Mouse (Mus musculus): ENCODE measurements around the gene Enoph1. TPM values are rescaled to one million over a fixed set of nuclear protein-coding genes. Genes with fewer than 3 reads are reported as not detected.

The Enoph1 gene
- polyA plus RNA-seq, 1 experiment: 8.2 TPM

GRCm38 (mm10) chr5:100083953-100084562 lies 44.3 kb downstream of the Enoph1 start:
- Histone ChIP-seq H3K79me2 (ENCODE audit: control insufficient read depth, insufficient read depth) (no peaks in the 10 kb centered on the region), H3K4me3 (no peak overlapping the region), H3K4me2 (ENCODE audit: low read depth) (no peak overlapping the region), H3K27me3 (ENCODE audit: control insufficient read depth, insufficient read depth, insufficient read length) (peaks cover 13% of the 10 kb centered on the region), H3ac (ENCODE audit: control insufficient read depth, insufficient read length) (no peak overlapping the region), H3K36me3 (ENCODE audit: control insufficient read depth, insufficient read depth) (no peaks in the 10 kb centered on the region)
- no peak for TF ChIP-seq E2F4 (IDR thresholded peaks at IDR 0.05; ENCODE audit: insufficient read depth)
- TF ChIP-seq MAX (IDR thresholded peaks at IDR 0.05; ENCODE audit: low read depth): no peak
- no peak for TF ChIP-seq MYOD1 (IDR thresholded peaks at IDR 0.05; ENCODE audit: control insufficient read depth in 1 of 3, insufficient read length in 2 of 3, low read depth in 2 of 3)
- TF ChIP-seq MYOG (IDR thresholded peaks at IDR 0.05; ENCODE audit: control insufficient read depth in 1 of 3, insufficient read depth in 1 of 3, insufficient read length in 2 of 3, low read depth in 2 of 3): no peak

GRCm38 (mm10) chr5:100085097-100085496 lies 45.3 kb downstream of the Enoph1 start:
- Histone ChIP-seq H3ac (ENCODE audit: control insufficient read depth, insufficient read length) (no peak overlapping the region), H3K4me2 (ENCODE audit: low read depth) (no peak overlapping the region), H3K79me2 (ENCODE audit: control insufficient read depth, insufficient read depth) (no peaks in the 10 kb centered on the region), H3K36me3 (ENCODE audit: control insufficient read depth, insufficient read depth) (no peaks in the 10 kb centered on the region), H3K4me3 (no peak overlapping the region), H3K27me3 (ENCODE audit: control insufficient read depth, insufficient read depth, insufficient read length) (peaks cover 13% of the 10 kb centered on the region)
- TF ChIP-seq POLR2A (IDR thresholded peaks at IDR 0.05; ENCODE audit: insufficient read length, low read depth) (no peak), MAX (IDR thresholded peaks at IDR 0.05; ENCODE audit: low read depth) (no peak), TCF3 (IDR thresholded peaks at IDR 0.05; ENCODE audit: insufficient read length, low read depth) (no peak), CEBPB (IDR thresholded peaks at IDR 0.05; ENCODE audit: insufficient read depth, poor library complexity, severe bottlenecking) (no peak), TCF12 (IDR thresholded peaks at IDR 0.05; ENCODE audit: insufficient read depth, poor library complexity, severe bottlenecking) (no peak), REST (IDR thresholded peaks at IDR 0.05; ENCODE audit: insufficient read depth, insufficient read length) (no peak), USF1 (IDR thresholded peaks at IDR 0.05; ENCODE audit: low read depth) (no peak), SRF (IDR thresholded peaks at IDR 0.05; ENCODE audit: control insufficient read depth, insufficient read length, low read depth) (no peak), MYOD1 (IDR thresholded peaks at IDR 0.05; ENCODE audit: control insufficient read depth in 1 of 3, insufficient read length in 2 of 3, low read depth in 2 of 3) (no peak), E2F4 (IDR thresholded peaks at IDR 0.05; ENCODE audit: insufficient read depth) (no peak)

- TF ChIP-seq MYOD1 (IDR thresholded peaks at IDR 0.05; ENCODE audit: control insufficient read depth in 1 of 3, insufficient read length in 2 of 3, low read depth in 2 of 3) (no peak), POLR2A (IDR thresholded peaks at IDR 0.05; ENCODE audit: insufficient read length, low read depth) (no peak)
- H3K27me3 ChIP-seq (ENCODE audit: control insufficient read depth, insufficient read depth, insufficient read length): peaks cover 18% of the 10 kb centered on the region
- no peaks in the 10 kb centered on the region for H3K79me2 ChIP-seq (ENCODE audit: control insufficient read depth, insufficient read depth)
- no peaks in the 10 kb centered on the region for H3K36me3 ChIP-seq (ENCODE audit: control insufficient read depth, insufficient read depth)
- no peak overlapping the region for H3ac ChIP-seq (ENCODE audit: control insufficient read depth, insufficient read length)
- no peak overlapping the region for H3K4me2 ChIP-seq (ENCODE audit: low read depth)
- no peak overlapping the region for H3K4me3 ChIP-seq
Observed at GRCm38 (mm10) chr5:100090515-100091262, 50.9 kb downstream of the Enoph1 start.

- no peak overlapping the region for H3K4me2 ChIP-seq (ENCODE audit: low read depth)
- peaks cover 12% of the 10 kb centered on the region for H3K27me3 ChIP-seq (ENCODE audit: control insufficient read depth, insufficient read depth, insufficient read length)
- no peak overlapping the region for H3K4me3 ChIP-seq
Observed at GRCm38 (mm10) chr5:100091263-100091594, 51.4 kb downstream of the Enoph1 start.

GRCm38 (mm10) chr5:100091602-100092001 lies 51.8 kb downstream of the Enoph1 start:
- Histone ChIP-seq H3K79me2 (ENCODE audit: control insufficient read depth, insufficient read depth) (no peaks in the 10 kb centered on the region), H3ac (ENCODE audit: control insufficient read depth, insufficient read length) (no peak overlapping the region), H3K4me2 (ENCODE audit: low read depth) (no peak overlapping the region), H3K36me3 (ENCODE audit: control insufficient read depth, insufficient read depth) (no peaks in the 10 kb centered on the region), H3K27me3 (ENCODE audit: control insufficient read depth, insufficient read depth, insufficient read length) (peaks cover 11% of the 10 kb centered on the region), H3K4me3 (no peak overlapping the region)
- TF ChIP-seq MYOD1 (IDR thresholded peaks at IDR 0.05; ENCODE audit: control insufficient read depth in 1 of 3, insufficient read length in 2 of 3, low read depth in 2 of 3) (no peak), POLR2A (IDR thresholded peaks at IDR 0.05; ENCODE audit: insufficient read length, low read depth) (no peak), TCF12 (IDR thresholded peaks at IDR 0.05; ENCODE audit: insufficient read depth, poor library complexity, severe bottlenecking) (no peak), MYOG (IDR thresholded peaks at IDR 0.05; ENCODE audit: control insufficient read depth in 1 of 3, insufficient read depth in 1 of 3, insufficient read length in 2 of 3, low read depth in 2 of 3) (no peak)

More at GRCm38 (mm10) chr5:100091263-100091594, 51.4 kb downstream of the Enoph1 start:
- Histone ChIP-seq H3K36me3 (ENCODE audit: control insufficient read depth, insufficient read depth) (no peaks in the 10 kb centered on the region), H3ac (ENCODE audit: control insufficient read depth, insufficient read length) (no peak overlapping the region), H3K79me2 (ENCODE audit: control insufficient read depth, insufficient read depth) (no peaks in the 10 kb centered on the region)
- TF ChIP-seq TCF12 (IDR thresholded peaks at IDR 0.05; ENCODE audit: insufficient read depth, poor library complexity, severe bottlenecking) (no peak), USF1 (IDR thresholded peaks at IDR 0.05; ENCODE audit: low read depth) (no peak), E2F4 (IDR thresholded peaks at IDR 0.05; ENCODE audit: insufficient read depth) (no peak), POLR2AphosphoS2 (IDR thresholded peaks at IDR 0.05; ENCODE audit: insufficient read length, low read depth) (no peak), SRF (IDR thresholded peaks at IDR 0.05; ENCODE audit: control insufficient read depth, insufficient read length, low read depth) (no peak), POLR2A (IDR thresholded peaks at IDR 0.05; ENCODE audit: insufficient read length, low read depth) (no peak)
